Mouse (Mus musculus) frontal cortex, adult (tissue): ENCODE measurements around the gene Gm49358.

Source experiments
- ATAC-seq: cut with Nextera tagmentation; 2 replicates; pipeline ENCODE4 v1.9.2; 2017; ENCODE audit warnings: mild to moderate bottlenecking, moderate library complexity, mixed read lengths; ENCODE audit not compliant: low TSS enrichment

The Gm49358 gene

DNA sequence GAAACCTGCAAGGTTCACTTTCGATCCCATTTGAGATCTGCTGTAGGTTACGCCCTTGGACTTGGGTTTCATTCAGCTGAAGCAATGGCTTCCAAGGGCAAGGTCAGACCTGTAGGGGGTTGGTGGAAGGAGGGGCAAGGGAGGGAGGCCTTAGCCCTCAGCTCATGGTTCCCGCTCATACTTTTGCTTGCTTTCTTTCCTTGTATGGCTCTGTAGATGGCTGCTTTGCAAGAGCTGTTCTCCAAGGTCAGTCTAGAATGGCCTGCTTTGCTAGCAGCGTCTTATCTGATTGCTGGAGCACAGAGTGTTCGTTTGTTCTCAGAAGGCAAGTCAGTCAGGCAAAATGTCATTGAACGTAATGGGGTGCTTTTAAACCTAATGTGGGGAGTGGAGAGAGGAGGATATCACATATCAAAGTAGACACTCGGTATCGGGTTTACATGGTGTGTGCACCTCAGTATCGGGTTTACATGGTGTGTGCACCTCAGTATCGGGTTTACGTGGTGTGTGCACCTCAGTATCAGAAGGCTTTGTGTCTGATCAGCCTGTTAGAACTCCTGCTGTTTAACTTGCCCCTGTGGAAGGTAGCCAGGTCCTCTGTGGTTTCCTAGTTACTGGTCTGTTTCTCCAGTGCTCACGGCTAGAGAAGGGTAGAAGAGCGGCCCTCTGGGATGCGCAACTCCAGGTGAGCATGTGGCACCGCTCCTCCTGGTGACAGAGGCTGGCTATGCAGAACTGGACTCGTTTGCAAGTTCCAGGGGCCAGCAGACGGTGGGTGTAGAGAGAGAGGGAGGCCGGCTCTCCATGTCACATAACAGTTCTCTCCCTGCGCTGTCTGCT lies 50.7 kb downstream of the Gm49358 start:
- no peak for ATAC-seq

DNA sequence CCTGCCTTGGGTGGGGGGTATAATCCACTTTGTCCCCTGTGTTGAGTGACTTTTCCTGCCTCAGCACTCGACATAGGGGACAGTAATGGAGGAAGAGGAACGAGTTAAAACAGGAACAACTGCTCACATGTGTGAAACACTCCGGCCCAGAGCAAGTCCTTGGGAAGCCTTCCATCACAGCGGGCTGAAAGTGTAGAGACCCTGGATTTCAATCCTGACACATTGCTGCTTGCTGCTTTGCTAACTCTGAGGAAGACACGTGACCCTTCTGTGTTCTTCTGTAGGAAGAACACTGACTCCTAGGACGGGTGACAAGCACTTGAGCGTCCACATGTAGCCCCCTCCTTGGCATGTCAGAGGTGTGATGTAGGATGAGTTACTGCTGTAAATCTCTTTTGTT lies 51.4 kb downstream of the Gm49358 start:
- ATAC-seq: no peak

DNA sequence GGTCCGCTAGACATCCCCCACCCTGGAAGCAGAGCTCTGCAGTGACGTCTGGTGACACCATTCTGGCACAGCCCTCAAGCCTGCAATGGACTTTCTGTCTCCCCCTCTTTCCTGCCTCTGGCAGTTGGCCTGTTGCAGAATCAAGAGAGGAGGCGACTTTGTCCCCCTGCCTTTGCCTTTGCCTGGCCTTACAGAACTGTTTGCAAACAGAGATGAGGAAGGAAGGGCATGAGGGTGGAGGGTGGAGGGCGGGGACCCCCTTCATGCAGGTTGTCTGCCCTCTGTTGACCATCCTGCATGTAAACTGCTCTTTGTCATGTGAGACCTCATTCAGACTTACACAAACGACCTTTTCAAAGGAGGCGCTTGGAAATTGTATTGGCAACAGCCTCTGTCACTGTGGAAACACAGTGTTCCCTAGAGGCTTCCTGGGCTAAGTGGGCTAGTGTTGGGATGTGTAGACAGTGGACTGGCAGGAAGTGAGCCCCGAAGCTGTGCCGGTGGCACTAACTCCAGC lies 55.9 kb downstream of the Gm49358 start:
- ATAC-seq: peak; percentile 45

DNA sequence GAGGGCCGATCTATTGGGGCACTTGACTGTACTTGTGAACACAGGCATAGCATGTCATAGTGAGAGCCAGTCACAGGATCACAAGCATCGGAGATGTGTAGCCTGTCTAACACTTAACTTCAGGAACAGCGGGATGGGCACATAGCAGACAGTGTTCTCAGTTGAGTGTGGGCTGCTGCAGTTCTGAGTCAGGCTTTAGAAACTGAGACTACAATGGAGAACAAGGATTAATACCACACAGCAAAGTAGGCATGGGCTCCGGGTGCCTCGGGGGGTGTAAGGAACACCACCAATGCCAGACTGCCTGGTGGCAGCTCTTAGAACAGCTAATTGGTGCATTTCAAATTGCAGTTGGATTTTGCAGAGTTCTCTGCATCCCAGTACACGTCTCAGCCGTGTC lies 57.2 kb downstream of the Gm49358 start:
- peak; percentile 44 for ATAC-seq

DNA sequence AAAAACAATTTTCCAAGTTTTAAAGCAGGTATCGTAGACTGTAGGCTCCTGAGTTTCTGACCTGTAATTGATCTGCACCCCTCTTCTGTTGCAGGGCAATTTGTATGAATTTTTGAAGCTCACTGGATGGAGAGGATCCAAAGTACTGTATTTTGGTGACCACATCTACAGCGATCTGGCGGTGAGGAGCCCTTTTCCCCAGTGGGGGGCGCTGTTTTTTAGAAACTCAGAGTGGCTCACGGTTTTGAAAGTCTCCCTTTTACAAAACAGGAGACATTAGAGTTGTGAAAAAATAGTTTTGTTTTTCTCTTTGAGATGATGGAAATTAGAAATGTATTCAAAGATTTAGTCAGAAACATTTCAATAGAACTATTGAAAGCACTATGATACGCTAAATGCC lies 60.3 kb downstream of the Gm49358 start:
- ATAC-seq: no peak

DNA sequence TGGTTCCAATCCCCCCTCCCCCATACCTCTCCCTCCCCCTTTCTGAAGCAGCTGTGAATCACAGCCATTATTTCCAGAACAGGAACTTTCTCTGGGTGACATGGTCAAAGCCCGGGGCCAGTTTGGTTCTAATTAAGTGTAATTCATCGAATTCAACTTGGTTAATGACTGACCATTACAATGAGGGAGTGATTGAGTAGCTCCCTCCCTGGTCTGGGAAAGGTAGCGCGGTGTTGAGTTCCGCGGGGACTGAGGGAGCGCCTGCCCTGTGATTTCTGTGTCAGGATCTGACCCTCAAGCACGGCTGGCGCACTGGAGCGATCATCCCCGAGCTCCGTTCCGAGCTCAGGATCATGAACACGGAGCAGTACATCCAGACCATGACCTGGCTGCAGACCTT lies 61.1 kb downstream of the Gm49358 start:
- no peak for ATAC-seq

DNA sequence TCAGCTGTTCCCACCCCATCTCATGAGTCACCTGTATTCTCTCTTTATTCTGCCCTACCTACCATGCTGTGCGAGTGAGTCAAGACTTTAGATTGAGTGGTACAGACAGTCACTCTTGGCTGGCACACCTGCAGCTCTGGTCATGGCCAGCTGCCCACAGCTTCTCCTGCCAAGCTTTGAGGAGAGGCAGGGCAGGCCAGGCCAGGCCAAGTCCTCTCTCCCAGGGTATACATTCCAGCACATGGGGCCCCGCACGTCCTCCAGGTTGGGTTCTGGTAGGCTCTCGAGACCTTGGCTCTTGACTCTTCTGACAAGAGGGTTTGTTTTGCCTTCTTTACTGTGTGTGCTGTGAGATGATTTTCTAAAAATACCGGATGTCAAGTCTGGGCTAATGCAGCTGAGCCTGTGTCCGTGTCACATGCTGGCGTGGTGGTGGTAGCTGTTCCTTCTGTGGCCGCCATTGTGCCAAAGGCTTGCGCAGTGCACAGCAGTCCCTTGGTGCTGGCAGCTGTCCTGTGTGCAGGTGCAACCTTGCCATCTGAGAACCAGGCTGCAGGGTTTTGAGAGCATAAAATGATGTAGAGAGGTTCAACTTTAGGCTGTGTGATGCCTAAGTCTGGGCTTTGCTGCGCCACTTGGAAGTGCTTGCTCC lies 62.2 kb downstream of the Gm49358 start:
- no peak for ATAC-seq

DNA sequence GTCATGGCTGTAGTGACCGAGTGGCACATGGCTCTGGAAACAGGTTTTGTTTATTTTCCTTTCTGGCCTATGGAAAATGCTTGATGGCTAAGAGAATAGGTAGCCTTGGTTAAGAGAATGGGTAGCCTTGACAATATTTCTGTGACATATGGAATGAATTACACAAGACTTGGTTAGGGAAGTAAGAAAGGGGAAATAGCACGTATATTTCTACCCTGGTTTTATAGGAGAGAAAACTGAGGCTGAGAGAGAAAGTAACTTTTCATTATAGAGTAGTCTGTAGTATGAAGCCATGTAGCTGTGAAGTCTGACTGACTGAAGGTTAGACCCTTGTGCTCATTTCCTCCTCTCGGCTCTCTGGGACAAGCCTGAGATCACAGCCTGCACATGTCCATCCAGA lies 63.2 kb downstream of the Gm49358 start:
- no peak for ATAC-seq

DNA sequence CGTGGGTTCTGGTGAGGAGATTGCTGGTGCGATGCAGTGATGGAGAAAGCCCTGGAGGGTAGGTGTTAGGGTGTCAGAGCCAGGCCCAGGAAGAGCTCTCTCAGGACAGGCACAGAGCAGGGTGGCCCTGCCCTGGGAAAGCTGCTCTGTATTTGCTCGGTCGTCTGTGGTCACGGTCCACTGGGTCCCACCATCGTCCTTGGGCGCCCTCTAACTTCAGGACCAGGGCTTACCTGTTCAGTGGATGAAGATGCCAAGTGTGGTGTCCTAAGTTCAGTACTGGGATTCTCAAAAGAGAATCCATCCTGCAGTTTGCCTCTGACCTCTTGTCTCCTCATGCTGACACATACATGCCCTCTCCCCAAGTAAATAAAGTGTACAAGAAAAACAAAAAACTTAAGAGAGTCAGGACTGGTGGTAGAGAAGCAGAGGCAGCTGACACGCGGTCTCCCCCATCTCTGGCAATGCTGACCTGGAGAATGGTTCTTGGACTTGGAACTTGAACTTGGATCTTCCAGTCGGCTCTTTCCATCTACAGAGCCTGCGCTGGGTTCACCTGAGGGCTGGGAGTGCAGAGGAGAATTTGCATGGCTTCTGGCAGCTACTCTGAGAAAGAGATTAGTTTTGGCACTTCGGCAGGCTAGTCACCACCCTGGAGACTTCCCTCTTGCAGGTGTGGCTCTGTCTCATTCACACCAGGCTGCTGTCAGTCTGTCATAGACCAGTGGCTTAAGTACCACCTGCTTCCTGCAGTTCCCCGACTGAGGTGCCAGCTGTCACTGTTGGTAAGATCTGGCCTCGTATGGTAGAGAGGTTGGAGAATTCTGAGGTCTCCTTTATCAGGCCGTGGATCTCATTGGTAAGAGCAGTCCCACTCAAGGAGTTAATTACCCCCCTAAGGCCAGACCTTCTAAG lies 64.7 kb downstream of the Gm49358 start:
- no peak for ATAC-seq

DNA sequence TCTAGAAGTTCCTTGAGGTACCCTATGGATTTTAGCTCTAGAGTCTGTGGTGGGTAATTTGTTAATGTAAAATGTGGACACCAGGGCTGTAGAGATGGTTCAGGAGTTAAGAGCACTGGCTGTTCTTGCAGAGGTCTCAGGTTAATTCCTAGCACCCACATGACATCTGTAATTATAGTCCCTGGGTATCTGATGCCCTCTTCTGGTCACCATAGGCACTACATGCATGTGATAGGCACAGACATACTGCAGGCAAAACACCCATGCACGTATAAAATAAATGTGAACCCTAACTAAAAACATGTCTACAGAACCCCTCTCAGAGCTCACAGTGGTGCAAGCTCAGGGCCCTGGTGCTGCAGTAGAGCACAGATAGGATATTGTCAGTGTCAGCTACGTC lies 65.7 kb downstream of the Gm49358 start:
- ATAC-seq: no peak

DNA sequence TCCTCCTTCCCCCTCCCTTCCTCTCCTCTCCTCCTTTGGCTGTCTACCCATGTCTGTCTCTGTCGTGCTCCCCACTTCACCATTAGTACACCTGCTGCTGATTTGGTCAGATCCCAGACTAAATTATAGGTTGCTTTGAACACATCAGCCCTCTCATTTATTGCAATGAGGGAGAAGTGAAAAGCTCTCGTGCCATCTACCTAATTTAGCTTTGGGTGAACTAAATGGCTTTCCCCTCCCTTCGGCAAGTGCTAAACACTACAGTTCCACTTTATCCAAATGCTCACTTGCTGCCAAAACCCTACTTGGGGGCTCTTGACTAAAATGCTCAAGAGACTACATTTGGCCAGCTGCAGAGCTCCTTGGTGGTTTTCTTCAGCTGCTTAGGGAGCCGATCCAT lies 73.0 kb downstream of the Gm49358 start:
- no peak for ATAC-seq

DNA sequence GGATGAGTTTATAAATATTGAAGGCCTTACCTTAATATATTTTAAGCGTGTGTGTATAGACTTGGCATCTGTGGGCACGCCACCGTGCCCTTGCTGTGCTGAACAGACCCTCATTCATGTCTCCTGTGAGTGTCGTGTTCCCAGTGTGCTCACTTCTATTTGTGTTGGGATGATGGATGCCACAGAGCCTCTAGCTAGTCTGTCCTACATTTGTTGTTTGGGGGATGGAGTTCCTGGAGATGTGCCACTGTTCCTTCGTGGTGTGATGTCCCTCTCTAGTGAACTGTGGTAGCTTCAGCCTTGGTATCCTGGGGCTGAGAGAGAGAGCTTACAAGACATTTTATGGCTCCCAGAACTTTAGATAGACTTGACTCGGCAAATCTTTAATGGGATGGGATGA lies 75.1 kb downstream of the Gm49358 start:
- no peak for ATAC-seq

DNA sequence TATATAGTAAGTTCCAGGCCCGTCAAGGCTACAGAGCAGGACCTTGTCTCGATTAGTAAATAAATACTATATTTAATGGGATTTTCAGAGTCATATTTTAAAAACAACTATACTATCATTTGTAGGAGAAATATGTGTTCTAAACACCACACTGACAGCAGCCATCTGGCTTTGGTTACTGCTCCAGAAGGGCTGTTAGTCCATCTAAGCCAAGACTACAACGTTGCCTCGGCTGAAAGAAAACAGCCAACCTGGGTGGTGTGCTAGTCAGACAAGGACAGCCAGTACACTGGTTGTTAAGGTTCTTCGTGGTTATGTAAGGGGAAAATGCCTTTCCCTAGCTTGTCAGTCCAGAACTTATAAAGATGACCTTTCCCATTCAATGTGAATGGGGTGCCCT lies 78.9 kb downstream of the Gm49358 start:
- peak; percentile 13; the same call in 1 of the 2 replicates for ATAC-seq

DNA sequence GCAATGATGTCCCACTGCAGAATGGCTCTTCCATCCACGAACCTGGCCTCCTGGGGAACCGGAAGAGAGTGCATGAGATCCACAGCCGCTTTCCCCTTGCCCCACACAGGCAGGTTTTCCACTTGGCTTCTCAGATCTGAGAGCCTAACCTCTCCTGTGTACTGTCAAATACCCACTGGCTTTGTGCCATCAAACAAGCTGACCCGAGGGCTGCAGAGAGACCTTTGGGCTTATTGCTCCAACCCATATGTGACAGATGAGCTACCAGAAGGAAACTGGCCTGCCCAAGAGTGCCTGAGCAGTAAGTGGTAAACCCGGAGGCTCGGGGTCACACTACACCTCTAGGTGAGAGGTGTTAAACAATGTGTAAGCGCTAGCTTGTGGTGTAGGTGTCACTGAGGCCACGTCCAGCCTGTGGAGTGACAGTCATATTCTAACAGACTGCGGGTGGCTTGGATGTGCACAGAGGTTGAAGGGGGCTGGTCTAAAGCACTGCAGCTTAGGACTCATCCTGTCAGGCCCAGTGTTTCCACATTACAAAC lies 83.2 kb downstream of the Gm49358 start:
- no peak for ATAC-seq

DNA sequence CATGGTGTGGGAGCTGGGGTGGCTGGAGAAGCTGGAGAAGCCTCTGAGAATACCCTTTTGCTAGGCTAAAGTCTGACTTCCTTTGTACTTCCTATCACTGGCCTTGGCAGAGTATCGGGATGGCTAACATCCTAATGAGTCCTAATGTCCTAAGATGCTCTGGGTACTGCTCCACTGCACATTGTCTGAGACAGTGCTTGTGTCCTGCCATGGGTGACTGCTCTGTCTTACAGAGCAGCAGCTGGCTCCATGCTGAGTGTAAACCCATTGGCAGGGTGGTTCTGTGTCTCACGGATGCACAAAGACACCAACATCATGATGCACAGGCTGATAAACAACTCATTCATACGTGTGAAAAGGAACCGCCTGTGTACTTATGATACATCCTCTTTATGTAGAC lies 85.3 kb downstream of the Gm49358 start:
- ATAC-seq: no peak

DNA sequence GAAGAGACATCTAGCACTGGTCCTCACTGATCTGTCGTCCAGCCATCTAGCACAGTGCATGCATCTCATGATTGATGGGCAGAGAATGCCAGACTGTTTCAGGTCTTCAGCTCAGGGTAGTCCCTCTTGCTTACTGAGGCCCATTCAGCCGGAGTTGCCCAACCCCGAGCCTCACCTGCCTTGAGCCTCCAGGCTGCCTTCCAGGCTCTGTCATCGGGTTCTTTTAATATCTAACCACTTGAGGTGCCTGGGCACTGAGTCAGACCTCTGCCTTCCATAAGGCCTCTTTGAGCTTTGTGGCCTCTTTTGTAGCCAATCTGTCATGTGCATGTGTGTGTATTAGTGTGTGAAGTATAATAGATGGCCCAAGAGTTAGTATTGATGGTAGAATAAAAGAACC lies 85.7 kb downstream of the Gm49358 start:
- no peak for ATAC-seq

DNA sequence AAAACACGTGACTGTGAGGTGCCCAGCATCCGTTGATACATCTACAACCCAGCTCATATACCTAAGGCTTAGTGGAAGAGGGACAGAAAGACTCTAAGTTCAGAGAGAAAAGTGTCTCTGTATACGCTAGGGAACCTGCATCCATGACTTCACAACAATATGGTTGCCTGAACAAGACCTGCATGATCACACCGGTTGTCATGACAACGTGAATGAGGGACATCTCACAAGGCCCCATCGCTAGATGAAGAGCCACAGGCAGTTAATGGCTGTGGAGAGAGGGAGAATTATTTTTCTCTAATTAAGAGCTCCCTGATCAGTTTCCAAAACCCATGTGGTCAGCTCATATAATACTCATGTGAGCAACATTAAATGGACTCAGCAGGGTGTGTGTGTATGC lies 88.4 kb downstream of the Gm49358 start:
- no peak for ATAC-seq

DNA sequence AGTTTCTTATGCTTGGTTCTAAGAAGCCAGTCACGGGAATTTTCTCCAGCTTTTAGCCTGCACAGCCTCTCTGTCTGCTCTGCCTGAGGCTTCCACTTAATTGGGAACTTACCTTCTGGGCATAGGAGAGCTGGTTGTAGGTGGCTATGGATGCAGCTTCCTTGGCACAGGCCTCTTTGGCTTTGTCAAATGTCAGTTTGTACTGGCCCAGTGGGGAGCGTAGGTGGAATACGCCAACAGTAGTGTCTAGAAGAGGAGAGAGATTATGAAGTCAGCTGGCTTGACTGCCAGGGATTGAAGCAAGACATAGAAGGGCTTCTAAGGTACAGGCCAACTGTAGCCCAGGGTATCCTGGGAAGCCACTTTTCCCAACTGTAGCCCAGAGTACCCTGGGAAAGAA lies 89.7 kb downstream of the Gm49358 start:
- ATAC-seq: peak; percentile 66

DNA sequence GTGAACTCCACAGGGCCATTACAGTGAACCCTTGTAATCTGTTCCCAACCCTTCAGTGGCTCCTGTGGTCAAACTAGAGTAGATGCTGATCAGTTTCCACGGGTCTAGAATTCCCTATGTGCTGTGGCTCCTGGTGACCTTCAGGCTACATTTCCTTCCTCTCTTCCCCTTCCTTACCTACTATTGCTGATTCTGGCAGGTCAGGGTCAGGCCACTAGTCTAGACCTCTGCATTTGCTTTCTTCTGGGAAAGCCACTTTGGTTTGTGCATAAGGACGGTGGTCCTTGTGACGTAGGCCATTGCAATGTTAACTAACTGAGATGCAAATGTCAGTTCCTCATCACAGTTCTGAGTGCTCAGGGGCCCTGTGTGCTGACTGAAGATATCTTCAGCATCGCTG lies 96.6 kb downstream of the Gm49358 start:
- ATAC-seq: no peak

DNA sequence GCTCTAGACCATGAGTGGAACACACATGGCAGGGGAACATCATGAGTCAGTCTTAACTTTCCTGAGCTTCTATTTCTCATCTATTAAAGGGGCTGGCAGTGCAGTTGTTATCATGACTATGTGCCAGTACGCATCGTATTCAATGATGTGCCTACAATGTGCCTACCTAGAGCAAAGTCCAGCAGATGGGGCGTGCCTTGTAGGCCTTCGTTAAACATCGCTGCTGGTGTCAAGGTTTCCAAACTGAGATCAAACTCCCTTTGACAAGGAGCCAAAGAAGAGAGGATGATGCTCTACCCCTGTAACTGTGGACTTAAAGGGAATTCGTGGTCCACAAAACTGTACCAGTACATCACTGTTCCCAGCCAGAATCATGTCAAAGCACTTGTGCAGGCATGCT lies 98.7 kb downstream of the Gm49358 start:
- no peak for ATAC-seq

DNA sequence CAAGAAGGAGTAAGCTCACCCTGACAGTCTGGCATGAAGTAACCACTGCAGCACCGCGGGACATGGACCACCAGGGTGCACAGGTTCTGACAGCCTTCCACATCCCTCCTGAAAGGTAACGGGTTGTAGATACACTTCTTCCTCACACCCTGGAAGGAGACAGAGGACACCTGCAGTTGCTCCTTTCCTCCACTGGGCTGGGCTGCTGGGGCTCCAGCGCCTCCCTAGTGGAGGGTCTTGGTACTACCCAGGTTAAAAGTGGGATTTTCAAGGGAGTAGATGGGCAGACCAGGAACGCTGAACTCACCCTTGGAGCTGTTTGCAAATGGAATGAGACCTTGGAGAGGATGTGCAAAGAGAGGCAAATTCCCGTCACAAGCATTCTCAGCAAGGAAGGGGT lies 99.7 kb downstream of the Gm49358 start:
- ATAC-seq: no peak

DNA sequence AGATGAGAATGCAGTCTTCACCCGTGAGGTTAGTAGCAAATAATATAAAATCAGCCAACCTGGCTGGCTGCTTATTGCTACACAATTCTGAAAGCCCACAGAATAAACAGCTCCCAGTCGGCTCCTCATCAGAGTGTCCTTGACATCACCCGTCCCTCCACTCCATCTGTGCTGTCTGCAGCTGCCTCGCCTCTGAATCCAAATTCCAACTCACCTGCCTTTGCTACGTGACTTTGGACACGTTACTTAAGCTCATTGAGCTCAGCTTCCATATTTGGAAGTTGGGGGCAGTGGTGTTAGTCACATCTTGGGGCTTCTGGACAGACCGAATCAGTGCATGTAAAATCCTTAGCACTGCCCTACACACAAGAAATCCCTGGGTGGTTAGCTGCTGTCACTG lies 108.3 kb downstream of the Gm49358 start:
- peak; percentile 75 for ATAC-seq
